ENCODE assay signal across 8 mouse cellular contexts in genomic region chr14:75131324-75131935, GRCm38 (mm10). TPM values are rescaled to one million over a fixed set of nuclear protein-coding genes. Genes with fewer than 3 reads are reported as not detected.
DNase-seq lines count a peak whose midpoint lies in the region; ATAC-seq lines count a peak whose summit lies in the region.

No protein-coding gene starts in this region.

- H3K36me3 ChIP-seq in kidney, embryonic 15.5 days: no peaks in the 10 kb centered on the region
- no peaks in the 10 kb centered on the region for H3K36me3 ChIP-seq in hindbrain, embryonic 10.5 days
- H3K36me3 ChIP-seq in megakaryocyte, embryonic 14.5 days (replicated peaks; ENCODE audit: low read length): no peaks in the 10 kb centered on the region

- no peak for ATAC-seq in kidney, embryonic 15.5 days (replicated peaks; ENCODE audit: low FRiP score)

- DNase-seq in kidney, postnatal 4 days: no peak
- DNase-seq in brain, adult 2 months (ENCODE audit: low read depth, low spot score): peak; percentile 12
- DNase-seq in hindbrain, embryonic 10.5 days (ENCODE audit: low spot score): no peak
- no peak for DNase-seq in right cerebral cortex, postnatal 36 days (ENCODE audit: low spot score in 2 of 2)
- no peak for DNase-seq in adrenal gland, postnatal 14 days
- DNase-seq in natural killer cell, adult 2 months (ENCODE audit: low spot score in 2 of 2): no peak

- H3K27ac ChIP-seq in kidney, embryonic 15.5 days: no peak overlapping the region
- H3K27ac ChIP-seq in hindbrain, embryonic 10.5 days: no peak overlapping the region

- peak overlapping the region; percentile 65 for H3K4me3 ChIP-seq in kidney, embryonic 15.5 days (replicated peaks)
- peak overlapping the region; percentile 66 for H3K4me3 ChIP-seq in hindbrain, embryonic 10.5 days
- H3K4me3 ChIP-seq in megakaryocyte, embryonic 14.5 days (replicated peaks): peak overlapping the region; percentile 93

- peaks cover 16% of the 10 kb centered on the region for H3K27me3 ChIP-seq in kidney, embryonic 15.5 days
- peaks cover 12% of the 10 kb centered on the region for H3K27me3 ChIP-seq in hindbrain, embryonic 10.5 days (ENCODE audit: insufficient read depth, poor library complexity, severe bottlenecking)
- H3K27me3 ChIP-seq in megakaryocyte, embryonic 14.5 days (replicated peaks): peaks cover 28% of the 10 kb centered on the region

- WGBS in kidney, embryonic 15.5 days: 4% methylated on average over 12 of the region's 12 CpGs
- 6% methylated on average over 12 of the region's 12 CpGs for WGBS in hindbrain, embryonic 10.5 days

- peak overlapping the region; percentile 95 for H3K4me2 ChIP-seq in kidney, embryonic 15.5 days

- H3K9me3 ChIP-seq in kidney, embryonic 15.5 days (replicated peaks): no peaks in the 10 kb centered on the region
- H3K9me3 ChIP-seq in hindbrain, embryonic 10.5 days: no peaks in the 10 kb centered on the region
- no peaks in the 10 kb centered on the region for H3K9me3 ChIP-seq in megakaryocyte, embryonic 14.5 days

- H3K4me1 ChIP-seq in kidney, embryonic 15.5 days: peaks cover 10% of the 10 kb centered on the region
- 0 out of 2 replicates have a peak, but pooled peaks cover 6% of the 10 kb centered on the region for H3K4me1 ChIP-seq in hindbrain, embryonic 10.5 days (replicated peaks)
- peaks cover 14% of the 10 kb centered on the region for H3K4me1 ChIP-seq in megakaryocyte, embryonic 14.5 days

- no peak overlapping the region for H3K9ac ChIP-seq in kidney, embryonic 15.5 days

RNA-seq across cellular contexts. Expression of gene Lcp1, which starts 0.5 kb away (rescaled TPM):
- polyA plus RNA-seq in kidney, embryonic 15.5 days (2015; fragmentation: Nextera tagmentation; extraction: Ambion mirVana): 21.1 and 21.9 TPM in 2 replicates
- 25.3 and 26.6 TPM in 2 replicates for polyA plus RNA-seq in hindbrain, embryonic 10.5 days (2016; fragmentation: Nextera tagmentation; extraction: Ambion mirVana)
- polyA plus RNA-seq in megakaryocyte, embryonic 14.5 days (2012; ENCODE audit: insufficient read depth, low replicate concordance): 0.66 and 7.1 TPM in 2 replicates
- 13.7 and 39.0 TPM in 2 replicates for total RNA-seq in adrenal gland, postnatal 14 days (2021)

RNA-seq across cellular contexts. Expression of gene Lrrc63, which starts 0.7 kb away (rescaled TPM):
- not detected in 2 replicates for polyA plus RNA-seq in kidney, embryonic 15.5 days (2015; fragmentation: Nextera tagmentation; extraction: Ambion mirVana)
- polyA plus RNA-seq in hindbrain, embryonic 10.5 days (2016; fragmentation: Nextera tagmentation; extraction: Ambion mirVana): 0.12 and 0.13 TPM in 2 replicates
- polyA plus RNA-seq in megakaryocyte, embryonic 14.5 days (2012; ENCODE audit: insufficient read depth, low replicate concordance): not detected in 2 replicates
- total RNA-seq in adrenal gland, postnatal 14 days (2021): not detected in 2 replicates
